Mouse (Mus musculus): ENCODE results near the gene Kctd12.

GRCm38 (mm10) chr14:102989254-102989653, 6.8 kb upstream of the Kctd12 start:
- TF ChIP-seq CTCF (IDR thresholded peaks at IDR 0.05; ENCODE audit: insufficient read depth, low read depth, low read length) (no peak), POLR2A (IDR thresholded peaks at IDR 0.05; ENCODE audit: insufficient read depth, low read depth, low read length) (no peak)
